Mouse (Mus musculus) adrenal gland, adult 18-20 months (tissue): ENCODE data around the gene Fpr2. TPM values are rescaled to one million over a fixed set of nuclear protein-coding genes. Genes with fewer than 3 reads are reported as not detected.
A peak's percentile ranks its signal among the peaks of the same experiment; 100 is the strongest.
"Not testable (repeated sequence)": the region's sequence is repeated elsewhere in the genome, so short reads cannot be mapped to it uniquely, and the experiment has no call there.

ENCODE experiments used
- DNase-seq, 2 experiments: peaks; one replicate each; pipeline ENCODE4 v3.0.0; 2021 to 2022; ENCODE audit warnings: low spot score in 2 of 2
- total RNA-seq, 2 experiments: library from RNA; stranded (reverse); gene quantifications; 1 replicate in 1 of 2; 2 replicates in 1 of 2; pipeline ENCODE4 v1.2.3; 2021

Gene Fpr2
- total RNA-seq, 2 experiments from 2014 or later: not detected

DNA sequence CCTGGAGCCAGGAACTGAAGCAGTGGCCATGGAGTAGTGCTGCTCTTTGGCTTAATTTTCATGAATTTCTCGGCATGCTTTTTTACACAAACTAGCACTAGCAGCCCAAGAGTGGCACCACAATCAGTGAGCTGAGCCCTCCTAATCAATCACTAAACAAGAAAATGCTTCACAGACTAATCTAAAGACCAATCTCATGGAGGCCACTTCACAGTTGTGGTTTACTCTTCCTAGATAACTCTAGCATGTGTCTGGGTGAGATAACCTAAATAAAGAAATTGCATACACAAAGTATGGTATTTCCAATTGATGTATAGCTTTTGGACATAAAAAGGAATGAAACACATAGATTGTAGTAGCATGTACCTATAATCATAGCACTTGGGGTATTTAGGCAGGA lies 8.3 kb upstream of the Fpr2 start:
- DNase-seq: no peak

DNA sequence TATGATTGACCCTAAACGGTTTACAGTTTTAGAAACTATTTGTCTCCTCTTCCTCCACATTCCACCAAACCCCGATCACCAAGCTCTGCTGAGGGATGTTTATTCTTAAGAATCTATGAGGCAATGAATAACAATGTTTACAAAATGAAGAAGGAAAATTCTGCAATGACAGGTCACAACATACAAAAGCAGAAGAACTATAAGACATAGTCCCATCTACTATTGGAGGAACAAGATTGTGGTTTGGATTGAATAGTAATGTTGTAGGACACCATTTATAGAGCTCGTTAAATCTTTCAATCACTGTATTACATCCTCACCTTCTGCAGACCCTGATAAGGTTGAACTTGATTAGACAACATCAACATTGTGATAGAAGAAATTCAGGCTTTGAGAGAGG lies 5.0 kb upstream of the Fpr2 start:
- no peak for DNase-seq

DNA sequence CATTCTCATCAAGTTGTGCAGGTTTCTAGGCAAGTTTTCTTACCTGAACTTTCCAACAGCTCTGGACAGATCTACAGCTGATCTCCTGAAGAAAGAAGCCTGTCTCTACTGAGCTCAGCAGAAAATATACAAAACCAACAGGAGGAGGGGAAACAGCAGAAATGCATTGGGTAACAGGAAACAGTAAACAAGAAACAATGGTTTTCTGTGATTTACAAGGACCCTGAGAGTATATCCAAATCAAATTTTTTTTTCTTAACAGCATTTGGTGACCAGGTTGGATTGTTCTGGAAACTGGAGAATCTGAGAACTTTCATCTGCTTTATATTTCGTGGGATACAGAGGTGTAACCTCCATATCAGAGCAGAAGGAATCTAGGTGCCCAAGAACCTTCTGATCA lies 3.8 kb upstream of the Fpr2 start, which contains the start of gene Fpr1:
TSS of gene Fpr1 (minus strand) at position 101 of the 400 bp plus-strand sequence.
- DNase-seq: no peak

DNA sequence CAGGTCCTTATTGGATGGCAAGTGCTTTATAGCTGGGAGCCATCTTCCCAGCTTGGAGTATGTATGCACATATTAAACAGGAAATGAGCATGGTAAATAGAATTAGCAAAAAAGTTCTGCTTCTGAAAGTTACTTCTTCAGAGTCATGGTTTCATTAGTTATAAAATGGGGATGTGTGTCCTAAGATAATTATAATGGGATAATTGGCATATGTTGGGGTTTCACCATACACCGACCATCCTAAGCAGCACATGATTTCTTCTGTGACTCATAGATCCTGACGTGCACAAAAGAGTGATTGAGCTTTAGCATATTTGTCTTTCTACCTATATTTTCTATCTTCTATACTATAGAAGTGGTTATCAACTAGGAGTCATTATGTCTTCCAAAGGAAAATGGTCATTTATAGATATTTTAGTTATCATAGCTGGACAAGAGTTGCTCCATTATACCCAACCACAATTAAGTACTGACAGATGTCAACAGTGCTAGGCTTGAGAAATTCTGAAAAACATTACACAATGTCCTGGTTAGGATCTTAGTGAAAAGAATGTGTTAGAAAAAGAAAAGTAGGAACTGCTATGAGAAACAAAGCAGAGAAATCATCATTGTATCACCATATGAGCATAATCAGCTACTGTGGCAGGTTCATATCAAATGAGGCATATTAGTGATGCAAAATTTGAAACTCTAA lies 2.3 kb downstream of the Fpr2 start:
- no peak for DNase-seq

DNA sequence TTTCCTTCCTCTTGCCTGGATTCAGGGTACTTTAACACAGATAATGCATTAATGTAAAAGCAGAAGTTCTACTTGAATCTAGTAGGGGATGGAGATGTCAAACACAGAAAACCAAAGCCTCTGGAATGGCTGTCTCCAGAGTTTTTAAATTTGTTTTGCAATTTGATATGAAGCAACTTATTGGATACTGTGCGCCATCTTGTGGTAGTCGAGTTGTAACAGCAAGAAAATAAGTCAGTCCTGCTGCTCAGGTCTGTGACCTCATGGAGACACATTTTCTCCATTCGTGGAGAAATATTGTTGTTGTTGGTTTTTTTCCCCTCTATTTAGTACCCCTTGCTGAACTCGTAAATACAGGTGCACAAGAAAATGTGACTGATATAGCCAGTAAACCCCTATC lies 8.4 kb downstream of the Fpr2 start:
- DNase-seq: peak in 1 of 2 experiments; percentile 36

DNA sequence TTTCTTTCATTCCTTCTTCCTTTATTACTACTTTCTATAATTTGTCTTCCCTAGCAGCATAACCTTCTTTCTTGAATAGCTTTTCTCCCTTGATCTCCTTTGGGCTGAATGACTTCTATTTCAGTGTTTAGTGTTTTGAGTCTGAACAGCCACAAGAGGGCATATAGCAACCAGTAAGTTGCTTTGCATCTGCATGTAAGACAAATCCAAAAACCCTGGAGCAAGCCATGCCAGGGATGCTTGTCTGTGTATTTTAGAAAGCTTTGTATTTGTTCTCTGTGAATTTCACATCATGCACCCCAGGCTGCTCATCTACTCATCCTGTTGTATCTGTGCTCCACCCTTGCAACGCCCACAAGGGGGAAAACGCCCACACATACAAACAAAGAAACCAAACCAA lies 11.6 kb downstream of the Fpr2 start:
- DNase-seq: no peak

DNA sequence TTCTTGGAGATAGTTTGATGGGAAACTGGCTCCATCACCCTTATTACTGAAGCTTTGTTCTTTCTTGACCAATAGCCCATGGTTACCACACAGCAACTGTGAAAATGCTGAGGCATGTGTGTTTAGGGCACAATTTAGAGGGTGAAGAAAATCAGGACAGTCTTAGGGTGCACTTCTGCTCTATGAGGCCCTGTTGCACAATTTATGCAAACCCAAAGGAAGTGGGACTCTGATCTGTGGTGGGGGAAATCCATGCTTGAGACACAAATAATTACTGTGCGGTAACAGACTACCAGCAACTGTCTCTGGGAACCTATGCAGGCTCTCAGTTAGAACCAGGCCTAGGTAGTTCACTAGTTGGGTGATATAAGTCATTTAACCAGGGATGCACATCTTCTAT lies 13.1 kb downstream of the Fpr2 start:
- DNase-seq: no peak

DNA sequence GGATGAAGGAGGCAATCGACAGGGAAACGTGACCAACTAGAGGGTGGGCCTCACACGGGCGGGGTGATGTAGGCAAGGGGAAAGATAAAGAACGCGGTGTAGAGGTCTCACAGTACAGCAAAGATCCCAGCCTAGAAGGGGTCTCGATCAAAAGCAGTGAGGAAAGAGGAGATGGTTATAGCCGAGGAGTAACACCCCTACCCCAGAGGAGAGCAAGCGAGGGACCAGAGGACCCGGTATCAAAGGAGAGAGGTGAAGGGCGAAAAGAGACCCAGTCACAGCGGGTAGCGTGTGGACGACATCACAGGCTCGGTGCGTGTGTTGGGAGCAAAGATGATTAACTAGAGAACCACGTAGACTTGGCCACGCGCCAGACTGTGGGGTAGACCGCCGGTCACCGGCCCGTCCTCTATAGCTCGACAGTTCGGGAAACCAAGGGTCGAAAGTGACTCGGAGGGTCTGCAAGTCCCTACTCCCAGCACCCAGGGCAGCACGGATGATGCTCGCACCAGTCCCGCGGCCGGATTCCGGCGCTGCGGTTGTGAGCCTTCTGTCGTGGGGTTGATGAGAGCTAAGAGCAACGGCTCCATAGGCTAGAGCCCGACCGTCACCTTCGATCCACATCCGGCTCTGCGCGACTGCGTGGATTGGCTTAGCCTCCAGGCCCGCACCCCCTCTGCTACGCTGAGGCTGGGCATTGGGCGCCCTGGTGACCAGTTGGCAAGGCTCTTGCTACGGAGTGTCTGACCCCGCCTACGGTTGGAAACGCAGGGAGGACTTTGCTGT lies 22.2 kb downstream of the Fpr2 start:
- peak; percentile 69 to 73 for DNase-seq

DNA sequence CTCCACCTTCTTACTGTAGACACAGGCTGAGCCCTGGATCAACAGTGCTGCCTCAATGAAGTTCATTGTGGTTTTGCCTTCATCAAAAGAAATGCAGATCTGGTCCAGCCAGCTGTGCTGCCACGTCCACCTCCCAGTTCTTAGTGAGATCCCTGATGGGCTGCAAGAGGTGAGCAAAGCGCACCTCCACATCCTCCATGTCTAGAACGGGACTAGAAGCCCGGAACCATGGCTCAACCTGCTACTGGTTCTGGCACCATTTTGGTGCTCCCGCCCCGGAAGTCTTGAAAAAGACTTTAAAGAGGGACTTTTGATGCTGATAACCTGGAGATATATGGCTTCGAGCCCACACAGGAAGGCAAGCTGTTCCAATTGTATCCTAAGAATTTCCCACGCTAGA lies 25.0 kb downstream of the Fpr2 start:
- DNase-seq: not testable (repeated sequence)

DNA sequence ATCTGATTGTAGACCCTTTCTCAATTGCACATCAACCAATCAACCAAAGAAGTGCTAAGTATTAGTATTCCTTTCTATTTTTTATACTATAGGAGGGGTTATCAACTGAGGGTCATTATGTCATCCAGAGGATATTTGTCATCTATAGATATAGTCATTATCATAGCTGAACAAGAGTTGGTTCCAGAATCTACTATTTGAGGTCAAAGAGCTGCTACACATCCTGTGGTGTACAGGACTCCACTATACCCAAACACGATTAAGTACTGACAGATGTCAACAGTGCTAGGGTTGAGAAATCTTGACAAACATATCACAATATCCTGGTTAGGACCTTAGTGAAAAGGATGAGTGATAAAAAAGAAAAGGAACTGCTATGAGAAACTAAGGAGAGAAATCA lies 29.8 kb downstream of the Fpr2 start:
- DNase-seq: no peak

DNA sequence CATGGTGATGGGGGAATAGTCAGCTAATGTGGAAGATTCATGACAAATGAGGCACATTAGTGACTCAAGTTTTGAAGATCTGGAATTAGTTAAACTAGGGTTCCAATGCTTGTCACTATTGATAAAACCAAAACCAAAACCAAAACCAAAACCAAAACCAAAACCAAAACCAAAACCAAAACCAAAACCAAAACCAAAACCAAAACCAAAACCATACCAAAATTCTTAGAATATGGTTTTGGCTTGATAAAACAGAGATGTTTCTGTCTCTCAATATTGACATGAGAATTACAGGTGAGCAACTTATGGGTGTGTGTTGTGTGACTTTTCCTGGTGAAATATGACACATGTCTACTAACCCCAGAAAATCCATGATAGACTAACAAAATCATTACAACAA lies 30.2 kb downstream of the Fpr2 start:
- DNase-seq: no peak

Other genes starting within 250 kb of the Fpr2 start
- not detected for gene Vmn2r90, start 184.1 kb upstream of the Fpr2 start, total RNA-seq
- 10 to 100 TPM; 50.0 to 52.8 TPM for gene Spaca6, start 60.7 kb upstream of the Fpr2 start, total RNA-seq
- under 1 TPM in 1 of 2 experiments, not detected in 1; 0.13 TPM for gene Has1, start 32.6 kb upstream of the Fpr2 start, total RNA-seq
- not detected for gene Fpr1, start 3.9 kb upstream of the Fpr2 start, total RNA-seq
- not detected for gene Fpr3, start within 50 bp of the Fpr2 start, total RNA-seq
- not detected for gene Fpr-rs4, start 133.9 kb downstream of the Fpr2 start, total RNA-seq
- not detected for gene Vmn2r124, start 161.6 kb downstream of the Fpr2 start, total RNA-seq
- not detected for gene Vmn2r91, start 197.2 kb downstream of the Fpr2 start, total RNA-seq